Mouse (Mus musculus) hindbrain, embryonic 14.5 days (tissue): ENCODE measurements around the gene Rnf145. TPM values are rescaled to one million over a fixed set of nuclear protein-coding genes. Genes with fewer than 3 reads are reported as not detected.

Source experiments
- ATAC-seq: fragments of 200-750 bp; cut with Nextera tagmentation; 2 replicates; pipeline ENCODE4 v1.8.0; 2017; ENCODE audit warnings: moderate number of reproducible peaks, mild to moderate bottlenecking, moderate TSS enrichment, moderate library complexity; ENCODE audit not compliant: low FRiP score
- DNase-seq: peaks from one replicate; pipeline ENCODE4 v3.0.0-alpha.2; 2015; ENCODE audit warnings: low spot score
- H3K27ac ChIP-seq: fragments of 300-500 bp; sonication (generic); 2 replicates; pipeline ENCODE4 v1.5.1; 2014; ENCODE audit warnings: mild to moderate bottlenecking, moderate library complexity
- H3K27me3 ChIP-seq: fragments of 300-500 bp; sonication (generic); 2 replicates; pipeline ENCODE4 v1.6.1; 2014; ENCODE audit warnings: mild to moderate bottlenecking, low read length, mixed read lengths; ENCODE audit not compliant: control insufficient read depth, insufficient read depth
- H3K36me3 ChIP-seq: fragments of 300-500 bp; sonication (generic); replicated peaks from 2 replicates; pipeline ENCODE4 v1.6.1; 2014; ENCODE audit not compliant: control insufficient read depth, insufficient read depth
- H3K4me1 ChIP-seq: fragments of 300-500 bp; sonication (generic); replicated peaks from 2 replicates; pipeline ENCODE4 v1.6.1; 2014; ENCODE audit warnings: antibody characterized with exemption, low read length, mixed read lengths; ENCODE audit not compliant: control insufficient read depth, insufficient read depth
- H3K4me2 ChIP-seq: fragments of 300-500 bp; sonication (generic); replicated peaks from 2 replicates; pipeline ENCODE4 v1.6.1; 2014; ENCODE audit warnings: mild to moderate bottlenecking, moderate library complexity
- H3K4me3 ChIP-seq: fragments of 300-500 bp; sonication (generic); replicated peaks from 2 replicates; pipeline ENCODE4 v1.5.1; 2014; ENCODE audit warnings: mild to moderate bottlenecking, low read length
- H3K9ac ChIP-seq: fragments of 300-500 bp; sonication (generic); 2 replicates; pipeline ENCODE4 v1.6.1; 2014
- H3K9me3 ChIP-seq: fragments of 300-500 bp; sonication (generic); 2 replicates; pipeline ENCODE4 v1.6.1; 2016; ENCODE audit warnings: low read length; ENCODE audit not compliant: control insufficient read depth
- WGBS: fragments of 180-500 bp; shearing (Covaris S2); extraction: QIAGEN DNeasy Blood & Tissue Kit; methylation state at CpG from one replicate; pipeline ENCODE4 v1.1.7; 2014; 5-methylcytosine and 5-hydroxymethylcytosine counted together
- polyA plus RNA-seq: library from polyadenylated mRNA; unstranded; fragments of >200 nt; fragmentation: Nextera tagmentation; extraction: Ambion mirVana; gene quantifications from 2 replicates; pipeline ENCODE4 v1.2.1, GENCODE M21; 2014

Rnf145 gene
- polyA plus RNA-seq, 1 experiment from 2014 or later: 134 TPM

DNA sequence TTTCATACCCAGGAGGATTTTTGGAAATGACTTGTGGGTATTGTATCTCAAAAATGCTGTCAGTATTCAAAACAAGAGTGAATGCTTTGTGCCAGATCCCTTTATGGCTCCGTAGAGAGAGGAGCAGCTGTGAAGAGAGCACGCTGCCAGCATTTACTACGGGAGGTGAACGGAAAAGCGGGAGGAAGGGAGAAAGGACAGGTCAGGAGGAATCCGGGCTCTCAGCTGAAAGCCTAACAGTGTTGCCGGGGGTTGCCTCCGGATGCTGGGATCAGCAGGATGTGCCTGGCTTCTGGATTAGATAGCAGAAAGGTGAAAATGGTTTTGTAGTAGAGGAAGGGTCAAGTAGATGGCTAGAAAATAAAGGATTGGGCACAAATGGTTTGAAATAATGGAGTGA is 11.6 kb downstream of the Rnf145 start:
- Histone ChIP-seq H3K27ac (no peak overlapping the region), H3K4me3 (no peak overlapping the region), H3K4me2 (no peak overlapping the region), H3K36me3 (peaks cover 80% of the 10 kb centered on the region), H3K4me1 (no peaks in the 10 kb centered on the region; the same call in 1 of the 2 replicates), H3K9ac (no peak overlapping the region), H3K27me3 (no peaks in the 10 kb centered on the region), H3K9me3 (no peaks in the 10 kb centered on the region)
- DNase-seq (no peak), ATAC-seq (no peak)
- 64% methylated on average over 8 of the region's 8 CpGs for WGBS

DNA sequence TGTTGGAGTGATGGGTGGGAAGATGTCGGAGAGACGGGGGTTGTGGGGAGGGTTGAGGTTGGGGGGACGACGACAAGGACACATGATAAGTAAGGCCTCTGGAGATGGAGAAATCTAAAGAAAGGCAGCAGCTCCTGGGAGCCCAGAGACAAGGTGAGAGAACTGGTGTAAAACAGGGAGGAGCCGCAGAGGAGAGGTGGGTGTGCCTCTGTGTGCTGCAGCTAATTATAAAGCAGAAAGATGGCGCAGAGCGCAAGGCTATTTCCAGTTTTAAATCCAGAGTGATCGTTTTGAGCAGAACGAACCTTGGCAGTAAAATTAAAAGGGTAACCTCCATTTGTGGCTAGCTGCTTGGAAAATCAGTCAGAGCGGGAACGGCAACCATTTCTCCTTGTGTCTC is 12.1 kb downstream of the Rnf145 start:
- no peaks in the 10 kb centered on the region for H3K27me3 ChIP-seq
- H3K36me3 ChIP-seq: peaks cover 81% of the 10 kb centered on the region
- H3K4me3 ChIP-seq: no peak overlapping the region
- ATAC-seq (no peak), DNase-seq (no peak)
- no peak overlapping the region for H3K9ac ChIP-seq
- H3K9me3 ChIP-seq: no peaks in the 10 kb centered on the region
- no peak overlapping the region for H3K4me2 ChIP-seq
- no peak overlapping the region for H3K27ac ChIP-seq
- WGBS: 94% methylated on average over 11 of the region's 11 CpGs
- no peaks in the 10 kb centered on the region; the same call in 1 of the 2 replicates for H3K4me1 ChIP-seq

DNA sequence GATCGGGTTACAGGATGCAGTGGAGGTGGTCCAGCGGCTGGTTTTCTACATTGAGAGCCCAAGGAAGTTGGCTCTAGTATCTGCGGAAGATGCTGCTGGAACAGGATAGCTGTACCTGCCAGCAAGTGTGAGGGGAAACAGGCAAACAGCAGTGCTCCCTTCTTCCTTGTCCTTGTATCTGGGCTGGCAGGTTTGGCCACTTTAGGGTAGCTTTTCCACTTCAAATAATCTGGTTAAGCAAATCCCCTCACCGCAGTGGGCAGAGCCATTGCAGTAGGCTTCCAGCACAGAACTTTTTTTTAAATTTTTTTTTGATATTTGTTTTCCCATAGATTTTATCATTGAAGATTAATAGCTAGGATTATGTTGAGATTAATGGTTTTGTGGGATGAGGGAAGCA is 12.9 kb downstream of the Rnf145 start:
- Histone ChIP-seq H3K36me3 (peaks cover 76% of the 10 kb centered on the region), H3K4me2 (no peak overlapping the region), H3K4me3 (no peak overlapping the region), H3K27ac (no peak overlapping the region), H3K9me3 (no peaks in the 10 kb centered on the region), H3K4me1 (no peaks in the 10 kb centered on the region; the same call in 1 of the 2 replicates), H3K27me3 (no peaks in the 10 kb centered on the region), H3K9ac (no peak overlapping the region)
- ATAC-seq (no peak), DNase-seq (no peak)
- WGBS: 94% methylated on average over 4 of the region's 4 CpGs

DNA sequence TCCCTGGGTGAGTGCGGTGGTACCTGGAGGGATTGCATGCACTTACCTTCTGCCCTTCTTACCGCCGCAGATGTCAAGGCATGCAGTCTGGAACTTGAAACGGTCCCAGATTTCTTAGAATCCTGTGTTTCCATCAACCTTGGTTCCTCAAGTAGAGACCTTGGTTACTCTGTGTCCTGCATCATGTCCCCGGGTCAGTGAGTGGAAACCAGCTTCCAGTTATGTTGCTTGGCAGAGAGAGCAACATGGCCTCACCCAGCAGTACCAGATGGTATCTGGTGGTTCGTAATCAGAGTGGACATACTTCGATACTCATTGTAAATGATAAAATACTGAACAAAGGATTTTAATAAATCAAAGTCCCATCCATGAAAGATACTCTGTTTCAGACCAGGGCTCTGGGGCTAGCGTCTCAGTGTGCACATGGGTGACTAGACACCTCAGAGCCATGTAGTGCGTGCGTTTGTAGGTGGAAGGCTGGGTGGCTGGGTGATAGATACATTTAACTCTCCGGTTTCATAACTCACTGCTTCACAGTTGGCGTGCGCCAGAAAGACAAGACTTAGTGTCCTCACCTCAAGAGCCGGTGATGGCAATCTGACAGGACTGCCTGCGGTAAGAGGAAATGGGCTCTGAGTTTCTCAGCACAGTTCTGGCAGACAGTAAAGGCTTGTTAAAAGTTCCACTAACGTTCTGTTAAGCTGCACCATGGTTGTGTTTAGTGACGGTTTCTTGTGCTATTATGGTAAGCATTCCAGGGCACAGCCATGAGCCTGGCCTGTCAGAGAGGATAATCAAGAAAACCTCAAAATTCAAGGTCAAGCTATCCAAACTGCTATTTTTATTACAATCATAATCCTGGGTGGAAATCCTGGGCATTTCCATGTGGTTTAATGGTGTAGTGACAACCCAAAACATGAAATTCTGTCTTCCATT is 14.3 kb downstream of the Rnf145 start:
- Histone ChIP-seq H3K36me3 (peaks cover 80% of the 10 kb centered on the region), H3K27ac (no peak overlapping the region), H3K4me2 (no peak overlapping the region), H3K27me3 (no peaks in the 10 kb centered on the region), H3K4me1 (no peaks in the 10 kb centered on the region; the same call in 1 of the 2 replicates), H3K4me3 (no peak overlapping the region), H3K9ac (no peak overlapping the region), H3K9me3 (no peaks in the 10 kb centered on the region)
- no peak for ATAC-seq
- DNase-seq: no peak
- WGBS: 93% methylated on average over 17 of the region's 17 CpGs

DNA sequence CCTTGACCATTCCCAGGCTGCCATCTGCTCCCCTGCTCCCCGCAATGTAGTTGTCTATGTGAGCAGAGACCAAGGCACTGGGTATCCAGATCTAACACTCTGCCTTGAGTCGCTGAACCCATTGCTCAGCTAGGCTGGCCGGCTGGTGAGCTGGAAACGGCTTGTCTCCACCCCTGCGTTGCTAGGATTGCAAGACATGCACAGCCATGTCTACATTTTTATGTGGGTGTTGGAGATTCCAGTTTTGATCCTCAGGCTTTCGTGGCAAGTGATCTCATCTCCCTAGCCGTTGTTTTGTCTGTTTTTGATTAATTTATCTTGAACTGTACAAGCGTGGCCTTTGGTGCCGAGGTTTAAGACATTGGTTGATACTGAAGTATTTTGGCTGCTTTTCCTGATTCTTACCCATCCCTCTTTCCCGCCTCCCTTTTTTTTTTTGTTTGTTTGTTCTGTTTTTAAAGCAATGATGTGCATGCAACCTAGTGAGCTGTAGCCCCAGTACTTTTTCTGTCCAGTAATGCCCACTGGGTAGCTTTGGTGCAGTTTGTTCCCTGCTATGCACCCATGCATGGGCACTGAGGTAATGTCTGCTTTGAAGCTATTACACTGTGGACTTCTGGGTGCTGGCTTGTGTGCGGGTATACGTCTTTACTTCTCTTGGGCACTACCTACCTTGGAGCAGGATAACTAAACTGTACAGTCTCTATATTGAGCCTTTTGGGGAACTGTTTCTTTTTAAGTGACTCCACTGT is 16.4 kb downstream of the Rnf145 start:
- no peak overlapping the region for H3K4me3 ChIP-seq
- H3K9me3 ChIP-seq: no peaks in the 10 kb centered on the region
- H3K4me1 ChIP-seq: no peaks in the 10 kb centered on the region; the same call in 1 of the 2 replicates
- H3K36me3 ChIP-seq: peaks cover 71% of the 10 kb centered on the region
- no peak overlapping the region for H3K4me2 ChIP-seq
- no peaks in the 10 kb centered on the region for H3K27me3 ChIP-seq
- H3K27ac ChIP-seq: no peak overlapping the region
- DNase-seq: no peak
- no peak overlapping the region for H3K9ac ChIP-seq
- ATAC-seq: no peak
- WGBS: 89% methylated on average over 12 of the region's 12 CpGs

DNA sequence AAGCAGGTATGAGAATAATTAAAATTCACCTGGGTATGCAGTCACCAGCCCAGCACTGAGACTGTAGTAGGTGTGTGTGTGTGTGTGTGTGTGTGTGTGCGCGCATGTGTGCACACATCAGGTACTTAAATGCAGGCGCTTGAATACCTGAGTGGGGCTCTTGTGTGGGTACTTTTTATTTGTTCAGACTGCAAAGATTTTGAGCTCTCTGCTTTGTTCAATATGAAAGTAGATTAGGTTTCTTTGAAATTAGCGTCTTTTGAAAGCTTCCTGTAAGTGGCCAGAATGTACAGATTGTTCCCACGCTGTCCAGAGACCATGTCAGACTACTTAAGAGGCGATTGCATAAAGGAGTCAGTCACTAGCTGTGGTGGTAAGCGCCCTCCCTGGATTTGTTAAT is 18.6 kb downstream of the Rnf145 start:
- H3K27ac ChIP-seq: no peak overlapping the region
- DNase-seq: no peak
- peaks cover 55% of the 10 kb centered on the region for H3K36me3 ChIP-seq
- ATAC-seq: no peak
- no peaks in the 10 kb centered on the region for H3K9me3 ChIP-seq
- no peak overlapping the region for H3K9ac ChIP-seq
- H3K4me3 ChIP-seq: no peak overlapping the region
- H3K4me1 ChIP-seq: no peaks in the 10 kb centered on the region
- no peaks in the 10 kb centered on the region for H3K27me3 ChIP-seq
- no peak overlapping the region for H3K4me2 ChIP-seq
- 94% methylated on average over 7 of the region's 7 CpGs for WGBS

DNA sequence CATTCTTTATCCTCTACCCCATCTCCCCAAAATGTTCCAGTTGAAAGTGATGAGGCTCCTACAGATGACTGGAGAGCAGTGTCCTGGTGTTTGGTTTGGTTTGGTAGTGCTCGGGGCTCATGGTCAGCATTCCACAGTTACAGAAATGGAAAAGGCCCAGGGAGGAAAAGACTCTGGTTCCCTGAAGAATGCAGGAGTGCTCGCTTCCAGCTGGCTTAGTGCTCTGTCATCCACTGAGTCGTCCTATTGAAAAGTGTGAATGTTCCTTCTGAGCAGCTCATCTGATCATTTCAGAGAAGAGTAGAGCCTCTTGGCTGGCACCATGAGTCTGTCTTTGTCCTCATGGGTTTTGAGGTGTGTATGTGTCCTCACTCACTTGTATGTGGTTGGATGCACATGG is 19.3 kb downstream of the Rnf145 start:
- WGBS: 91% methylated on average over 3 of the region's 3 CpGs
- H3K27ac ChIP-seq: no peak overlapping the region
- peaks cover 50% of the 10 kb centered on the region for H3K36me3 ChIP-seq

DNA sequence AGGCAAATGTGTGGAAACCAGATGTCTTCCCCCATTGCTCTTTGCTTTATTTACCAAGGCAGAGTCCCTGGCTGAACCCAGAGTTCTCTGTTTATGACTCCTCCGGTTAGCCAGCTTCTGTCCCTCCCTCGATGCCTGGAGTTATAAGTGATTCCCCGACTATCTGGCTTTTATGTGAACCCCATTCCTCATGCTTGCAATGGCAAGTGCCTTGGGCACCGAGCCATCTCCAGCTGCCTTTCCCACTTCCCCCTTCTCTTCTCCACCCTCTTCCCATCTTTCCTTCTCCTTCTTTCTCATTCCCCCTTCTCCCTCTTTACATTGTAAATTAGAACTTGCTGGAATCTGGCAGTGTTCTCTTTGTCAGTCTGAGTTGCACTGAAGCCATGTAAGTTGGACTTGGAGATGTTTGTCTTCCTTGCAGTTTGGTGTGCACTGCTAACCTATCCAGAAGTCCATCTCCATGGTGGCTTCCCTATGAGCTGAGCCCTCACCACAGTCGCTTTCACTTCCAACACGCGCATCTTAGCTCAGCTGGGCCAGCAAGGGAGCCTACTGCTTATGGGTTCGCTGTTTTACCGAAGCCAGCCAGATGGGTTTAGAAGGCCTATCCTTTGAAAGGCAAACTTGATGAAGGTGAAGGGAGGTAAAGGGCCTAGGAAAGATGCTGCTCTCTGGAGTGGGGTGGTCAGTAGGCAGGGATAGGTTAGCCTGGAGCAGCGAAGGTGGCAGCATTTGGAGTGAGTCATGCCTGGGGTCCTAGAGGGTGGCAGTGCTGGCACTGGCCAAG is 19.9 kb downstream of the Rnf145 start:
- ATAC-seq: no peak
- no peak overlapping the region for H3K4me3 ChIP-seq
- no peaks in the 10 kb centered on the region for H3K27me3 ChIP-seq
- H3K4me1 ChIP-seq: no peaks in the 10 kb centered on the region
- no peaks in the 10 kb centered on the region for H3K9me3 ChIP-seq
- H3K27ac ChIP-seq: no peak overlapping the region
- H3K9ac ChIP-seq: no peak overlapping the region
- peaks cover 44% of the 10 kb centered on the region for H3K36me3 ChIP-seq
- WGBS: 82% methylated on average over 10 of the region's 10 CpGs
- DNase-seq: no peak
- no peak overlapping the region for H3K4me2 ChIP-seq

More for the DNA sequence above, 19.3 kb downstream of the Rnf145 start:
- ATAC-seq (no peak), DNase-seq (no peak)
- no peaks in the 10 kb centered on the region for H3K4me1 ChIP-seq
- H3K4me2 ChIP-seq: no peak overlapping the region
- no peak overlapping the region for H3K9ac ChIP-seq
- no peak overlapping the region for H3K4me3 ChIP-seq
- H3K9me3 ChIP-seq: no peaks in the 10 kb centered on the region
- H3K27me3 ChIP-seq: no peaks in the 10 kb centered on the region
